Mouse (Mus musculus) c-Kit-positive CD71-negative TER-119-negative erythroid progenitor cells, embryonic 14.5 days (primary cell): ENCODE measurements around the gene Hist1h2bf.
"Not testable (repeated sequence)": the region's sequence is repeated elsewhere in the genome, so short reads cannot be mapped to it uniquely, and the experiment has no call there.

ENCODE experiments used
- DNase-seq: peaks from one replicate; pipeline ENCODE4 v3.0.0-alpha.2; 2013; ENCODE audit warnings: low read depth

Gene Hist1h2bf

DNA sequence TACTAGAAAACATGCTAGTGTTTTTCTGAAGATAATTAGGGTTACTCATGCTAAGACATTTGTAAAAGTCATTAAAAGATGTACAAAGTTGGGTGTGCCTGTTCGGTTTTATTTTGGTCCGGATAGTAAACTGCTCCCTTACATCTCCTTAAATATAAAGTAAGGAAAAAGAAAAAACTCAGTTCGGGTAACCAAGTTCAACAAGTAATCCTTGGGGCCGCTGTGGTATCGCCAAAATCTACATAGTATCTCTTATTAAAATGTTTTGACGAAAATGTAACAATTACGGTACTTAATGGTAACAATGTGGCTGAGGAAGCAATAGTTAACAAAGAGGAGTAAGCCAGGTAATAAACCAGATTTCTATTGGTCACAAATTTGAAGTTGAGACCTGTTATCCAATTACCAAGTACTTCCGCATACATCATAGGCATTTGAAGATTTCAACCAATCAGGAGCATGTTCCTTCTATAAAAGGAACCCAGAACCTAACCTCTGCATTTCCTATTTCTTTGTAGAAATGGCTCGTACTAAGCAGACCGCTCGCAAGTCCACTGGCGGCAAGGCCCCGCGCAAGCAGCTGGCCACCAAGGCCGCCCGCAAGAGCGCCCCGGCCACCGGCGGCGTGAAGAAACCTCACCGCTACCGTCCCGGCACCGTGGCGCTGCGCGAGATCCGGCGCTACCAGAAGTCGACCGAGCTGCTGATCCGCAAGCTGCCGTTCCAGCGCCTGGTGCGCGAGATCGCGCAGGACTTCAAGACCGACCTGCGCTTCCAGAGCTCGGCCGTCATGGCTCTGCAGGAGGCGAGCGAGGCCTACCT is 29.8 kb downstream of the Hist1h2bf start, which contains the start of gene Hist1h3f:
Gene Hist1h3f (plus strand): TSS at position 88 of the 822 bp plus-strand sequence.
- DNase-seq = peak; percentile 94

DNA sequence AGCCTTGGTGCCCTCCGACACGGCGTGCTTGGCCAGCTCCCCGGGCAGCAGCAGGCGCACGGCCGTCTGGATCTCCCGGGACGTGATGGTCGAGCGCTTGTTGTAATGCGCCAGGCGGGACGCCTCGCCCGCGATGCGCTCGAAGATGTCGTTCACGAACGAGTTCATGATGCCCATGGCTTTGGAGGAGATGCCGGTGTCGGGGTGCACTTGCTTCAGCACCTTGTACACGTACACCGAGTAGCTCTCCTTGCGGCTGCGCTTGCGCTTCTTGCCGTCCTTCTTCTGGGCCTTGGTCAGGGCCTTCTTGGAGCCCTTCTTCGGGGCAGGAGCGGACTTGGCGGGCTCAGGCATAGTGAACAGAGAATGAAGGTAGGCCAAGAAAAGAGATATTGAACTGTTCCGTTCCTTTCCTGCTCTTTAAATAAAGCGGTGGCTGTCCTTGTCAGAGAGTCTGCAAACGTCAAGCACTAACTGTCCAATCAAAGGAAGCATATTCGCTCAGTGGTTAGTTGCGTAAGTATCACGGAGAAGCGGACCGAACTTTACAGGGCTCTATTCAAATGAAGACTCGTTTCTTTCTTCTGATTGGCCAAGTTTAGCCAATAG is 30.9 kb downstream of the Hist1h2bf start, which contains the start of gene Hist1h2bh:
Gene Hist1h2bh (minus strand): TSS at position 394 of the 609 bp plus-strand sequence.
- DNase-seq = peak; percentile 90

DNA sequence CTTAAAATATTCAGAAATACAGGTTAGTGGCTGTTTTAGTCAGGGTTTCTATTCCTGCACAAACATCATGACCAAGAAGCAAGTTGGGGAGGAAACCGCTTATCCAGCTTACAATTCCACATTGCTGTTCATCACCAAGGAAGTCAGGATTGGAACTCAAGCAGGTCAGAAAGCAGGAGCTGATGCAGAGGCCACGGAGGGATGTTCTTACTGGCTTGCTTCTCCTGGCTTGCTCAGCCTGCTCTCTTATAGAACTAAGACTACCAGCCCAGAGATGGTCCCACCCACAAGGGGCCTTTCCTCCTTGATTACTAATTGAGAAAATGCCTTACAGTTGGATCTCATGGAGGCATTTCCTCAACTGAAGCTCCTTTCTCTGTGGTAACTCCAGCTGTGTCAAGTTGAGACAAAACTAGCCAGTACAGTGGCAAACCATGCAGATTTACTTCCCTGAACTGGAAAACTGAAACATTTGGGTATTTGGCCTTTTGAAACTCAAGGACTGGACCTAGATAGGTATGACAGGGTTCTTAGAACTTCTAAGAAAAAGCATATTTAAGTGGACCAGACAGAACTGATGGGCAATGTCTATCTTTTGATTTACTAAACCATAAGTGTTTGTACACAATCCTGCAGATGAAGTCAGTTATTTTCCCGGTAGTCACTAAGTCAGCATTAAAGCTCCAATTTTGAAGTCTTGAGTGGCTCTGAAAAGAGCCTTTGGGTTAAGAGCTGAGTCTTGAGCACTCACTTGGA is 31.6 kb downstream of the Hist1h2bf start:
- not testable (repeated sequence) for DNase-seq

- DNase-seq = no peak
Observed at GRCm38 (mm10) chr13:23541497-23541896, 32.5 kb downstream of the Hist1h2bf start.

DNA sequence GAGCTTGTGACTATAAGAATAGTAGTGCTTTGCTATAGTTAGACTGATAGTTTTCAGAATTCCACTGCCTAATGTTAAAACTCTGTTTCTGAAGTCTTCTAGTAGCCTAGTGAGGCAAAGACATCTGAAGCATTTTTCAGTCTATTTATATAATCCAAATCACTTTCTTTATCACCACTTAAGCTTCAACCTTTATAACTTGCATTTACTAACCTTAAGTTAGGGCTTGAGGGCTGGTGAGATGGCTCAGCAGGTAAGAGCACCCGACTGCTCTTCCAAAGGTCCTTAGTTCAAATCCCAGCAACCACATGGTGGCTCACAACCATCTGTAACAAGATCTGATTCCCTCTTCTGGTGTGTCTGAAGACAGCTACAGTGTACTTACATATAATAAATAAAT is 34.2 kb downstream of the Hist1h2bf start:
- DNase-seq = not testable (repeated sequence)

DNA sequence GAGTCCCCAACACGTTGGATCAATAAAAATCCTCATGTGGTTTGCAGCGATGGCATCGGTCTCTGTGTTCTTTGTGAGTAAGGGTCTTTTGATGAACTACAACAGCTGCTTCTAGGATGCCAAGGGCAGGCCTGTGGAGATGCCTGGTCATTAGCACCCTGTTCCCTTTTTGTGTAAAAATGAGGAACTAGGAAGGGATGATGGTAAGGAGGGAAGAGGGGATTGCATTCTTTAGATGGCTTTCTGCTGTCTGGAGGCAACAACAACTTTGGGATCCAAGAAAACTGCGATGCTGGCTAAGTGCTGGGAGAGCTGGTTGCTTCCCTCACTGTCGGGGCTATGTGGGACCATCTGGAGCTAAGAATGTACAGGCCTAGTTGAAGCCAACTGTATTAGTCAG is 35.7 kb downstream of the Hist1h2bf start:
- no peak for DNase-seq

GRCm38 (mm10) chr13:23537006-23537710 is 36.8 kb downstream of the Hist1h2bf start:
- no peak for DNase-seq

DNA sequence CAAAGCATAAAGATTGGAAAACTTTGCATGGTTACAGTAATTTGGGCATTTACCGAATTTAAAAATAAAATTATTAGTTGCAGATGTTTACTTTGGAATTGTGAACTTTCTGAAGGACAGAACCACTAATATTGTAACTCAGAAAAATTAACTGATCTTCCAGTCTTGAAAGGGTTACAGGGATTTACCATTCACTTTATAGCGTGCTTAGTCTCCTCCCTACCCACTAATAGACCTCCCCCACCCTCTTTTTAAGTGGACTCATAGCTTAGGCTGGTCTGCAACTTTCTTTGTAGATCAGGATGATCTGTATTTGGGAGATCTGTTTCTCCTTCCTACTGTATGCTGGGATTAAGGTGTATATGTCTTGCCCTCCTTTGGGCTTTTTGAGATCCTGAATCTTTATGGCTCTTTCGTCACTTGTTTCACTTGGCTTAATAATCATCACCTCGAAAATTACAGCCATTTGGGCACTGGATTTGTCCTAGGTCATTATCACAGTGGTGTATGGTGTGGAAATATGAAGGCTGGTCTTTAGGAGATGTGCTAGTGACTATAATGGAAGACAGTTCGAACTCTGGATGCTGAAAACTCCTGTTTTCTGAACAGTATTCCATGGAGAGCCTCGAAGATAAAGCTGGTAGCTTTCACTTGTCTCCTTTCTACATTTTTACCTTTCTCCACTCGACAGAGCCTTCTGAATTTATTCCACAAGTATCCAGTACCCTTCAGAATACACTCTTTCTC is 37.7 kb downstream of the Hist1h2bf start:
- no peak for DNase-seq

GRCm38 (mm10) chr13:23535137-23536075 is 38.6 kb downstream of the Hist1h2bf start, which contains the start of gene Hist1h3g:
TSS of gene Hist1h3g (plus strand) at chr13:23535422.
- DNase-seq = peak; percentile 90

DNA sequence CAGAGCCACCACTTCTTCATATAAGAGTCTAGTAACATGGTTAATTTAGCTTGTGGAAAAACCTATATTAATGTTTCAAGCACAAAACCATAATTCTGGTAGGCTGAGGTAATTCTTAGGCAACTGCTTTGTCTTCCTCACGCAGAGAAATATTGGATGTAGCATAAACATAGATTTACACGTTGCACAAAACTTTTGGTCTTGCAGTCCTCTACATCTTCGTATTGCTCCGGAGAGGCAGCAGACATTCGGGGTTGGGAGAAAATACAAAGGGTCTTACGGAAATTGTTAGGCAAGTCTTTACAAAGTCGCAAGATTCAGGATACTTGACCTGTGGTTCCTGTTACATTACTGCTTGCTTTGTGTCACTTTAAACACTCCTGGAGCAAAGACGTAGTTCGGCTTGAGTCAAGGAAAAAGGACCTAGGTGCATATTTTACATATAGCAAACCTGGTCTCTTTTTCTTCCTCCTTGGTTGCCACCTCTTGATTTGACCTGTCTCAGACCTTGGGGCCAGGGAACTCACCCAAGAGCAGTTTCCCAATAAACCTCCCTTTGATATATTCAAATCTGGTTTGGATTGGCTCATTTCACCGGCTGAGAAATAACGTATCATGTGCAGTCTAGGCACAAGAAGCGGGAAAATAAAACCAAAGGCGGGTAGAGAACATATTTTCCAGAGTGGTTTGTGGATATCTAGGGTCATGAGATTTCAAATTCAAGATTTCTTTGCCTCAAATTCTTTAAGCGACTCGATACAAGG is 39.4 kb downstream of the Hist1h2bf start:
- no peak for DNase-seq

DNA sequence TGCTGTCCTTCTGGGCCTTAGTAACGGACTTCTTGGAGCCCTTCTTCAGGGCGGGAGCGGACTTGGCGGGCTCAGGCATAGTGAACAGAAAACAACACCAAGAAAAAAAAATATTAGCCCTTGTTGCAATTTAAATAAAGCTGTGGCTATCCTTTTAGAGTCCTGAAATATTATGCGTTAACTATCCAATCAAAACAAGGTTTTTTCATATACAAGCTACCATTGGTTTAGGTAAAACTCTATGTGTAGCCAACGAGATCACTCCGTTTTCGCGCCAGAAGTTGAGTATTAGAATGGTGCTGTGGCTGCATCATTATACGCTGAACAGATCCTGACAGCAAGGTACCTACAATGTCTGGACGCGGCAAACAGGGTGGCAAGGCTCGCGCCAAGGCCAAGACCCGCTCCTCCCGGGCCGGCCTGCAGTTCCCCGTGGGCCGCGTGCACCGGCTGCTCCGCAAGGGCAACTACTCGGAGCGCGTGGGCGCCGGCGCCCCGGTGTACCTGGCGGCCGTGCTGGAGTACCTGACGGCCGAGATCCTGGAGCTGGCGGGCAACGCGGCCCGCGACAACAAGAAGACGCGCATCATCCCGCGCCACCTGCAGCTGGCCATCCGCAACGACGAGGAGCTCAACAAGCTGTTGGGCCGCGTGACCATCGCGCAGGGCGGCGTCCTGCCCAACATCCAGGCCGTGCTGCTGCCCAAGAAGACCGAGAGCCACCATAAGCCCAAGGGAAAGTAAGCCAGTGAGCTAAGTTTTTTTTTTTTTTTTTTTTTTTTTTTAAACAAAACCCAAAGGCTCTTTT is 40.2 kb downstream of the Hist1h2bf start, which contains the start of gene Hist1h2af:
Gene Hist1h2af (plus strand): TSS at position 347 of the 808 bp plus-strand sequence.
- not testable (repeated sequence) for DNase-seq

DNA sequence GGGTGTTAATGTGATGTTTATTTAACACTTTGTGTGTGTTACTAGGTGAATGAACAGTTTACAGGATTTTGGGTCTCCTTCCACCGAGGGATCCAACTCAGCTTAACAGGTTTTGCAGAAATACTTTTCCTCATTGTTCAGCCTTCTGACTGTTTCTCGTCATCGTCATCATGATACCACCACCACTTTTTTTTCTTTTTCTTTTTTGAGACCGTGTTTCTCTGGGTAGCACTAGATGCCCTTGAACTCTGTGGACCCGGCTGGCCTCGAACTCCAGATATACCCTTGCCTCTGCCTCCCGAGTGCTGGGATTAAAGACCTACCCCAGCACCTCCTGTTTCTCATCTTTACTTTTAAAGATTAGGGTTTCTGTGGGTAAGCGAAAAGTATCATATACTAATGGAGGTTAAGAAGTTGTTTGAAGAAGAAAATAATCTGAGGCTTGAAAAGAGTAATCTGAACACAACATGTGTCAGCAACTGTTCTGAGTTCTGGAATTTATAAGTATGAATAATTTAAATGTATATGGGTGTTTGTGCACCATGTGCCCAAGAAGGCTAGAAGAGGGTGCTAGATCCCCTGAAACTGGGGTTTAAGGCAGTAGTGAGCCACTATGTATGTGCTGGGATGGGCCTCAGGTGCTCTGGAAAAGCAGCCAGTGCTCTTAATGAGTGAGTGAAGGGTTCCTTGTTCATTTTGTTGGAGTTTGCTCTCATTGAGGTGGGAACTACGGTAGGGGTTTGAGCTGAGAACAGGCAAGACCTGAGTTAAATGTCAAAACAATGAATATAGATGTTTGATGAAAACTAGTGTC is 41.5 kb downstream of the Hist1h2bf start:
- no peak for DNase-seq

- peak; percentile 95 for DNase-seq
Observed at GRCm38 (mm10) chr13:23530901-23531875, 42.8 kb downstream of the Hist1h2bf start, which contains the start of gene Hist1h4h. TSS of gene Hist1h4h (plus strand) at chr13:23531050.

GRCm38 (mm10) chr13:23530181-23530900 is 43.7 kb downstream of the Hist1h2bf start:
- DNase-seq = no peak

- DNase-seq = no peak
Observed at GRCm38 (mm10) chr13:23529480-23530165, 44.4 kb downstream of the Hist1h2bf start.
